Mouse (Mus musculus): ENCODE data around the gene Hspa1b.

Hspa1b gene

DNA sequence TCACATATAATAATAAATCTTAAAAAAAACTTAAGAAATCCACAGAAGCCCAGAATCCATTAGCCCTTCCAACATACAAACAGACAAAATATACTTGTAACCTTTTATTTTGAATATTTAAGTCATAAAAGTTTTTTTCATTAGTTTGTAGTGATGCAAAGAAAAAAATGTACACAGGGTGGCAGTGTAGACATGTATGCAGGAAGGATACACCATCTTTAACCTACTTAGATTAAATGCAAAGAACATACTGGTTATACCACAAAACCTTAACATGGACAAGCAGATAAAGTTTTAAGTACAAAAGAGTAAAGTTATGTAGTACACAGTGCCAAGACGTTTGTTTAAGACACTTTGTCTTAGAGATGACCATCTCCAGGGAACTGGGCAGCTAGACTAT lies 2.7 kb downstream of the Hspa1b start:
- CTCF ChIA-PET: interaction anchor here (0.5 kb wide), 1 partner anchor 180 kb away, joined by 4 read pairs; no protein-coding TSS in a partner anchor

DNA sequence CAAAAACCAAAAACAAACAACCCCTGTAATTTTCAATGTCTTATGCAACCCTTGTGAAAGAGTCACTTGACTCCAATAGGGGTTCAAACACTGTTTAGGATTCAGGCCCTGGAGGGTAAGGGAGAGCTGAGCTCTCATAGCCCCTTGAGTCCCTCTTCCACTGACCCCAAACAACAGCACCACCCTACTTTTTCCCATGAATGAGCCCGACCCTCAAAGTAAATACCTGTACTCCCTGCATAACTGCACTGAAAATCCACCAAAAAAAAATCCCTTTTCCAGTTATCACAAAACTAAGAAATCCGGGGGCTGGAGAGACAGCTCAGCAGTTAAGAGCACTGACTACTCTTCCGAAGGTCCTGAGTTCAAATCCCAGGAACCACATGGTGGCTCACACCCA lies 3.2 kb downstream of the Hspa1b start:
- CTCF ChIA-PET: no interaction called here

DNA sequence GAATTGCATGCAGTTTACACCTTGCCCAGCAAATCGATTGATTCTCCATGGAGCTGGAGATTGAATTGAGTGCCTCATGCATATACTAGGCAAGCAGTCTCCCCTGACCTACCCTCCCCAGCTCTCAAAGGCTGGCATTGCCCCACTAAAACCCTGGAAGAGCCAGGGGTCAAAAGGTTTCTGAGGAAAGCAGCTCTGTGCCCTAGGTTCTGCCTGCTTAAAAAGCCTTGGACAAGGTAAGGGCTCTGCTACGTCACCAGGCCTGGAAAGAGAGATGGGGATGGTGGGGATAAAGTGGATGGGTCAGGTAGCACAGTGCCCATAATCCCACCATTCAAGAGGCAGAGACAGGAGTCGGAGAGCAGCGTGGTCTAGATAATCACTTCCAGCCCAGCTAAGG lies 4.2 kb downstream of the Hspa1b start:
- CTCF ChIA-PET: no interaction called here

DNA sequence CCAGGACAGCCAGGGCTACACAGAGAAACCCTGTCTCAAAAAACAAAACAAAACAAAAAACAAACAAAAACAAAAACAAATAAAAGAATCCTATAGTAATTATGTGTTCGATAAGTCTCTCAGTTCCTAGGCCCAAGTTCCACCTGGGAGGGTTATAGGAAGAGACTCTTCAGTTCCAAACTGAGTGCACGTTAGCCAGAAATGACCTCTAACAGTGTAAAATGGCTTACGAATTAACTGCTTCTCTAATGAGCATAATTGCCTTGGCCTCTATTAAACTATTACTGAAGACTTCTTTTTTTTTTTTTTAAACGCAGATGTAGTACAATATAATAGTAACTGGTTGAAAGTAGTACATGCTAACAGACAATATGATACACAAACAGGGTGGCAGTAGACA lies 5.1 kb downstream of the Hspa1b start:
- CTCF ChIA-PET: no interaction called here

DNA sequence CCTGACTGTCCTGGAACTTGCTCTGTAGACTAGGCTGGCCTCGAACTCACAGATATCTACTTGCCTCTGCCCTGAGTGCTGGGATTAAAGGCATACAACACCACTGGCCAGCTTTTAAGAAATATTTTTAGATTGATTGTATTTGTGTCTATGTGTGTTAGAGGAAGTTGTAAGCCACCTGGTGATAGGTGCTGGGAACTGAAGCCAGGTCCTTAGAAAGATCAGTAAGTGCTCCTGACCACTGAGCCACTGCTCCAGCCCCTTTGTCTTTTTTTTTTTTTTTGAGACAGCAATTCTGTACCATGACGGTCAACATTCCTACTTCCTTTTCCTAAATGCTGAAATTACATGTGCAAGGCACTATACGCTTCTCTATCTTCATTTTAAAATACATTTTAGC lies 5.8 kb downstream of the Hspa1b start:
- CTCF ChIA-PET: no interaction called here

DNA sequence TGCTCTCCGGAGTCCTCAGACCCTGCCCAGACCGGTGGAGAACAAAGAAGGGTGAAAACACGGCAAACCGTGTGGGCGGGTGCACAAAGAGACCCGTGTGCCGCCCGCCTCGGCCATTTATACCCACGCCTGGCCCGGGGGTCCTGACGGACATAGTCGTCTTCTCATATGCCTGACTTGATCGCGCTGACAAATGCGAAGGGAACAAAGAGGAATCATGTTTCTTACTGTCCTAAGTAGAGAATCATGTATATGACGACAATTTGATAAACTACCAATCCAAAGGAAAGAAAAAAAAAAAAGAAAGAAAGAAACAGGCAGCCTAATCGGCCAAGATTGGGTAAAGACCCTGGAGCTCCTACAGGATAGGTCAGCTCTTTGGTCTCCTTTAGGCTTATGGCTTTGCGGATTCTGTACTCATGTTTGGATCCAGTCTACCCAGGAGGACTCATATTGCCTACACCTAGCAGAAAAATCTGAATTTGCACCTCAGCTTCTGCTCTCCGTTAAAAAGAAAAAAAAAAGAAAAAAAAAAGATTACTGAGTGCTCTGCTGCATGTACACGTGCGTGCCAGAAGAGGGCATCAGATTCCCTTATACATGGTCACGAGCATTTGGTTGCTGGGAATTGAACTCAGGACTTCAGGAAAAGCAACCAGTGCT lies 6.5 kb downstream of the Hspa1b start:
- CTCF ChIA-PET: interaction anchor here (0.6 to 0.7 kb wide), 2 partner anchors 41 to 305 kb away, joined by 3 read pairs; no protein-coding TSS in a partner anchor

DNA sequence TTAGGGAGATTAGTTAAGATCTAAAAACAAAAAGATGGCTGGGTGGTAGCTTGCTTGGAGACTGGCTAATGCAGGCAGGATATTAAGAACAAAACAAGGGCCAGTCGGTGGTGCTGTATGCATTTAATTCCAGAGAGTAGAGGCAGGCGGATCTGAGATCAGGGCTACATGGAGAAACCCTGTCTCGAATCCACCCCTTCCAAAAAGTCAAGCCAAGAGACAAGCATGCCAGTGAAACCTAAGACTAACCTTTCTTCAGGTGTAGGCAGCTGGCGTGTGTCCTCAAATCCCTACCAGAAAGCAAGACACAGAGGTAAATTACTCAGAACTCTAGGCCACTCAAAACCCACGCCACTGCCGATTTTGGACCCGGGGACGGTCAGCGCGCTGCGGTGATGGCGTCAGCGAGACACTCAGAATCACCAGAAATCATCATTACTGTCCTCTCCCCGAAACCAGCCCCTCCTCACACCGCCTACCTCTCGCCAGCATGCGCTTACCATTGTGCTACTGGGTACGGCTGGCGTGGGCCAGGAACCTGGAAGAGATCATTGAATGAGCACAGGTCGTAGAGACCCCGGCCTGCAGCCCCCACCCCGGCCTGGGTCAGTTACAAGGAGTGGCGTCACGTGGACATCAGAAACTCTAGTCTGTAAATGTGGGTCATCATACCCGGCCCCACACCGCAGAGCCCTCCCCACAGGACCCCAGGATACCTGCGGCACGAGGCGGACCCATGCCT lies 7.2 kb downstream of the Hspa1b start:
- CTCF ChIA-PET: interaction anchor here (0.6 to 0.7 kb wide), 2 partner anchors 42 to 306 kb away, joined by 3 read pairs; no protein-coding TSS in a partner anchor

DNA sequence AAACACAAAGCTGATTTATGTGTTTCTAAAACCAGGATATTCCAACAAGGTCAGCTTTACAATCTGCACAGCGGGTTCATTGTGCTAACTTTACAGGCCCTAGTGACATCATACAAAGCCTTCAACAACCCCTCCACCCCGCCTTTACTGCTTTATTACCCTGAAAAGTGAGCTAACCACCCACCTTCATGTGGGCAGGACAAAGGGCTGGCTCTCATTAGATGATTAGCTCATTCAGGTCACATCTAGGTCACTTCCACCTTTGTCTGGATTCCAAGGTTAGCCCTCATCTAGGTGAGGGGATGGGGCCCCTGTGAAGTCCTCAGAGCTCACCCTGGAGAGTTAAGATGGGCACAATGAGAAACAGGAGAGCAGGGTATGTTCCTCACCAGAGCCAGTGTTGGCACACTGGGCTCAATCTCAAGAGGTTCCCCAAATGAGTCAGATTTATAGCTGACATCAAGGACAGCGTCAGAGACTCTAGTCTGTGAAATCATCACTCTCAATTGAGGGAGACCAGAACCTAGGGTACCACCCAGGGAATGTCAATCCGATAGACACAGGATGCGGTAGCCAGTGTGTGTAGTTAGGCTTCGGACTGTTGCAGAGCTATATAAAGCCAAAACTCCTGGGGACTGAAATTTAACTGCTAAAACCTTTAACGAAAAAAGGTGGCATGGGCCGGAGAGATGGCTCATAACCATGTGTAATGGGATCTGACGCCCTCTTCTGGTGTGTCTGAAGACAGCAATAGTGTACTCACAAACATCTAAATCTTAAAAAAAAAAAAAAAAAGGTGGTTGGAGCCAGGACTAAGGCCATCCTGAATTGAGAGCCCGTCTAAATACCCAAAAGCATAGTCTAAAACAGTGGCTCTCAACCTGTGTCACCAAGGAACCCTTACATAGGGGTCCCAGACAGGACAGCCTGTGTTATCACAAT lies 8.3 kb downstream of the Hspa1b start:
- CTCF ChIA-PET: no interaction called here

DNA sequence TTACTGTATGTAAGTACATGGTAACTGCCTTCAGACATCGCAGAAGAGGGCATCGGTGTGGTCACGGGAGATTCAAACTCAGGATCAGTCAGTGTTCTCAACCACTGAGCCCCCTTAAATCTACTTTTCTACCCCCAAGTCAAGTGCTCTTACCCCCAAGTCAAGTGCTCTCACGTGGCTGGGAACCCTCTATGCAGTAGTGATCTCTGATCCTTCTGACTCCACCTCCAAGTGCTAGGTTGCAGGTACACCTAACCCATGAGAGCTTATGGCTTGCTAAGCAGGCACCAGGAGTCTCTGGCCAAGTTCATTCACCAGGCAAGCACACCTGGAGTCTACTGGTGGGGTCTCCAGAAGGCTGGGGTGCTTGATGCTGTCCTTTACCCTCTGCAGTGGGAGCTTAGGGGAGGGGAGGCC lies 9.5 kb downstream of the Hspa1b start:
- CTCF ChIA-PET: no interaction called here

DNA sequence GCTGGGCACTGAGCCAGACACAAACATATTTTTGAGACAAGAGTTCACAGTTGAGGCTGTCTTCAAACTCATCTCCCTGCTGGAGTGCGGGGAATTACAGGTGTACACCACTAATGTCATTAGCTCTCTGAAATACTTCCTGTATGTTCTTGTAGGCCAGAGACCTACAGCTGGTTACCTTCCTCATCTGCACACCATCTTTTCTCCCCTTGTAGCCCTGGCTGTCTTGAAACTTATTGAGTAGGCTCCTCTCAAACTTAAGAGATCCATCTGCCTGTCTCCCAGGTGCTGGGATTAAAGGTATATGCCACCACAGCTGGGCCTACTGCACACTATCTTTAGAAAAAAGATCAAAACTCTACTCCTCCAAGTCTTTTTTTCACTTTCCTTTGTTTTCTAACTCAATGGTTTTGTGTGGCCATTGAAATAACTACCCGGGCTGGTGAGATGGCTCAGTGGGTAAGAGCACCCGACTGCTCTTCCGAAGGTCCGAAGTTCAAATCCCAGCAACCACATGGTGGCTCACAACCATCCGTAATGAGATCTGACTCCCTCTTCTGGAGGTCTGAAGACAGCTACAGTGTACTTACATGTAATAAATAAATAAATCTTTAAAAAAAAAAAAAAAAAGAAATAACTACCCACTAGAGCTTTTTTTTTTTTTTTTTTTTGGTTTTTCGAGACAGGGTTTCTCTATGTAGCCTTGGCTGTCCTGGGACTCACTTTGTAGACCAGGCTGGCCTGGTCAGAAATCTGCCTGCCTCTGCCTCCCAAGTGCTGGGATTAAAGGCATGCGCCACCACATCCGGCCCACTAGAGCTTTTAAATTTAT lies 10.1 kb downstream of the Hspa1b start:
- CTCF ChIA-PET: interaction anchor here (0.6 to 0.8 kb wide), 3 partner anchors 140 to 222 kb away, joined by 3 to 11 read pairs (median 3); no protein-coding TSS in a partner anchor

DNA sequence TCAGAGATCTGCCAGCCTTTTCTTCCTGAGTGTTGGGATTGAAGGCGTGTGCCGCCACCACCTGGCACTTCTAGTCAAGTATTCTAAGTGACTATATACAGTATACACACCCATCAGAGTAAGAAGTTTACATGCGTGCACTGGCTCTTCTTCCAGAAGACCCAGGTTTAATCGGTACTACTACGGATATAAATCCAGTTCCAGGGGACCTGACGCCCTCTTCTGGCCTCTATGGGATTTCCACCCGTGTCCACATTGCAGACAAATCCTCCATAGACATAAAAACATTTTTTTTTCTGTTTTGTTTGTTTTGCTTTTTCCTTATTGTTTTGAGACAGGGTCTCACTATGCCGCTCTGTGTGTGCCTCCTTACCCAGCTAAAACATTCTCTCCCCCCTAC lies 11.4 kb downstream of the Hspa1b start:
- CTCF ChIA-PET: interaction anchor here (0.6 to 1.0 kb wide), 3 partner anchors 17 to 48 kb away, joined by 3 to 18 read pairs (median 3); partner anchors contain the start of gene Neu1

DNA sequence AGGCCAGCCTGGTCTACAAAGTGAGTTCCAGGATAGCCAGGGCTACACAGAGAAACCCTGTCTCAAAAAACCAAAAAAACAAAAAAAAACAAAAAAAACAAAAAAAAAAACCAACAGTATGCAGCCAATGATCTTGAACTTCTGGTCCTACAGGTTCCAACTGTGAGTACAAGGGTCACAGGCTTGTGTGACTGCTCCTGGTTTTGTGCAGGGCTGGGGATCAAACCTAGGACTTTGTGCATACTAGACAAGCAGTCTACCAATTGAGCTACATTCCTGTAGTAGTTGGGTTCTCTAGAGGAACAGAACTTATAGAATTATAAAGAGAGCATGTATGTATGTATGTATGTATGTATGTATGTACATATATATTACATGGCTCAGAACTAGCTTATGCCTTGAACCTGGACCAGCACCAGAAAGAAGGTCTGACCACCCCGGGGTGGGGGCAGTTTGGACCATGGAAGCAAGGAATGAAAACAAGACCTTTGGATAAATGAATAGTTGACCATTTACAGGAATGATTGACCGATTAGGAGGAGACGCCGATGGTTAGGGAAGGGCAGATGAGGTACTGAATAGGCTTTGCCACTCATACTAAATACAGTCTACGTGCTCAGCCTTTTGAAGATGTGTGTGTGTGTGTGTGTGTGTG lies 12.4 kb downstream of the Hspa1b start:
- CTCF ChIA-PET: interaction anchor here (0.6 kb wide), 1 partner anchor 11 kb away, joined by 7 read pairs; no protein-coding TSS in a partner anchor

DNA sequence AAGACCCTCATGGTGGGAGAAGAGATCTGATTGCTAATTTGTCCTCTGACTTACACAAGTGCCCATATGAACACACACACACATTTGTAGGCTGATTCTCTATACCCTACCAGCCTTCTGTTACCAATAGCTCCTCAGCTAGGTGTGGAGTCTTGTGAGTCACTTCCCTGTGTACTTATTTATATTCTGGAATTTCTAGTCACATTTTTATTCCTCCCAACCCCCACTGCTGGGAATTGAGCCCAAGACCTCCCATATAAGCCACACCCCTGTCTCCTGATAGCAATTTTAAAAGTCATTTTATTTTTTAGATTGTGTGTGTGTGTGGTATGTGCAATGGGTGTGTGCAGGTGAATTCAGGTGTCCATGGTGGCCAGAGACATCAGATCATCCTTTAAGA lies 14.7 kb downstream of the Hspa1b start:
- CTCF ChIA-PET: no interaction called here

DNA sequence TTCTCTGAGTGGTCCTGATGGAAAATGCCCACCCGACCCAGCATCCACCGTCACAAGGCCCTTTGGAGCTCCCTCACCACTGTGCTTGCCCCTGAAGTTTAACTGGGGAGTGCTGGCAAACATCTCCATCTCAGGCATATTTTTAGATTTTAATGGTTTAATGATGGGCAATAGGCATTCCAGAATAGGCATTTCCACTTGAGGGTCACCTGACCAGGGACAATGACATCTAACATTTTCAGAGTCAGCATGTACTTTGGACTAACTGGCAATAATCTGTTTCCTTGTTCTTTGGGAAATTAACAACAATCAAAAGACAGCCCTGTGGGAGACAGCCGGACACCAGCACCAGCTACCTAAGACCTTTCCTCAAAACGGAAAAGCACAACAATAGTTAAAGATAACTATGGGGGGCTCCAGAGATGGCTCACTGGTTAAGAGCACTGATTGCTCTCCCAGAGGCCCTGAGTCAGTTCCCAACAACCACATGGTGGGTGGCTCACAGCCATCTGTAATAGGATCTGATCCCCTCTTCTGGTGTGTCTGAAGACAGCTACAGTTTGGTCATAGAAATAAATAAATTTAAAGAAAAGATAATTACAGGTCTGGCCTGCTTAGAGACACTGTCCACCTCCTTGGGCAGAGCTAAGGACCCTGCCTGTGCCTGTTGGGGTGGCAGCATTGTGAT lies 15.8 kb downstream of the Hspa1b start:
- CTCF ChIA-PET: interaction anchor here (0.6 to 0.8 kb wide), 2 partner anchors 32 to 117 kb away, joined by 3 to 5 read pairs; no protein-coding TSS in a partner anchor

DNA sequence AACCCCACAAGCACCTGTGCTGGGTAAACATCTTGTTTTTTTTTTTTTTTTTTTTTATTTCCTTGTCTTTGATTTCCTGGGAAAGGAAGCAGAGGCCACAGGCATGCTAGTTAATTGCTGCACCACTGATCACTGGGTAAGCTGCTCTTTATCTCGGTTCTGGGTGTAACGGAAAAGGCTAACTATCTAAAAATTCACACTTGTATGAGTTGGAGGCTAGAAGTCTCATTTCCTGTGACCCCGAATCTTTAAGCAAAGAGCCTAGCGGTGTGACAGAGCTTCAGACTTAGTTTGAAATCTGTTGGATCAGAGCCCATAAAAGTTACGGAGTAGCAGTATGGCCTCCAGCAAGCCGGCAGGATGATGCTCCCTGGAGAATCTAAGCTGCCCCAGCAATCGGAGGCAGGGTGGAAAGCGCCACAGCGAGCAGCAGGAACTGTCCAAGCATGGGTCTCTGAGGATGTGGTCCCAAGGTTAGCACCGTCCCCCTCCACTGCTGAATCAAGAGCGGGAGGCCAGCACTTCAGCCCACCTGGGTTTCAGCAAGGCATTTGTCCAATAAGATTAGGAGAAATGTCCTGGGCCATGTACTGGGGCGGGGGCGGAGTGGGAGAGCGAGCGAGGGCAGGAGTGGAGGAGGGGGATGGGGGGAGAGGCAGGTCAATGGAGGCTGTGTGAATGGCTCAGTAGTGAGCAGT lies 17.5 kb downstream of the Hspa1b start:
- CTCF ChIA-PET: interaction anchor here (0.7 kb wide), 1 partner anchor 51 kb away, joined by 7 read pairs; no protein-coding TSS in a partner anchor

DNA sequence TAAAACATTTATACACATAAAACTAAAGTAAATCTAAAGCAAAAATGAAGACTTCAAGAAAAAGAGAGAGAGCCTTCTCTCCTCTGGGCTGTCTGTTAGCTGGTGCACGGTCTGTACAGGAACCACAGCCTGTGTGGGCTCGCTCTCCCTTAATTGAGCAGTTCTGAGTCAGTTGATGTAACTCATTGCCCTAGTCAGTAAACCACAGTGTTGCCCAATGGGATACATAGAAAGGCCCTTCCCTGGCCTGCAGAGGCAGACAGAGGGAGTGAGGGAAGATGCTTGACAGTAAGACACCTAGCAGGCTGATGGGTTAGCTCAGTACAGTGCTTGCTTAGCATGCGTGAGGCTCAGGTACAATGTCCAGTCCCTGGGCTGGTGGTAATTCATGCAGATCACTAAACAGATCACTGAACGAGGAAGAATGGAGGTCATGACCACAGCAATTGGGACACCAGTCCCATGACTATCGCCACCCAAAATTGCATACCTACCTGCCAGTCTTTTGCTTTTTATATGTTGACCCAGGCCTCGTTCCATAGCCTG lies 21.0 kb downstream of the Hspa1b start:
- CTCF ChIA-PET: no interaction called here

DNA sequence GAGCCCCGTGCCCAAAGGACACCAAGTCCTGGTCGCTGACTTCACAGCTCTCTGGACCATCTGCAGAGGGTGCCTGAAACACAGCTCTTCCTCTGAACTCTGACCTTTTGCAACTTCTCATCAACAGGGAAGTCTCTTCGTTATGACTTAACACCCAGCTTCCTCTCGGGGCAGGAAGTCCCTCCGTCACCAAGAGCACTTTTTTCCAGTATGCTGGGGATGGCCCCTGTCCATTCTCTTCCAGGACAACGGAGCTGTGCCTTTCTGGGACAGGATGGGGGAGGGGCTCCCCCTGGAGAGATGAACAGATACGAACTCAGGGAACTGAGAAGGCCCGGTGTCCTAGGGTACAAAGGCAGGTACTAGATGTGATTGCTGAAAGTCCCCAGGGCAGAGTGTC lies 24.2 kb downstream of the Hspa1b start:
- CTCF ChIA-PET: no interaction called here

DNA sequence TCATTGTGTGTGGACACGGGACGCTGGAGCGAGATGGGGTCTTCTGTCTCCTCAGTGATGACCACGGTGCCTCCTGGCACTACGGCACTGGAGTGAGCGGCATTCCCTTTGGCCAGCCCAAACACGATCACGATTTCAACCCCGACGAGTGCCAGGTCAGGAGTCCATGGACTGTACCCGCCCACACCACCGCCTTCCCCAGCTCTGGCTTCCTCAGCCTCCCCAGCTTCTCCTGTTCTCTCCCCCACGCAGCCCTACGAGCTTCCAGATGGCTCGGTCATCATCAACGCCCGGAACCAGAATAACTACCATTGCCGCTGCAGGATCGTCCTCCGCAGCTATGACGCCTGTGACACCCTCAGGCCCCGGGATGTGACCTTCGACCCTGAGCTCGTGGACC lies 25.0 kb downstream of the Hspa1b start:
- CTCF ChIA-PET: no interaction called here

DNA sequence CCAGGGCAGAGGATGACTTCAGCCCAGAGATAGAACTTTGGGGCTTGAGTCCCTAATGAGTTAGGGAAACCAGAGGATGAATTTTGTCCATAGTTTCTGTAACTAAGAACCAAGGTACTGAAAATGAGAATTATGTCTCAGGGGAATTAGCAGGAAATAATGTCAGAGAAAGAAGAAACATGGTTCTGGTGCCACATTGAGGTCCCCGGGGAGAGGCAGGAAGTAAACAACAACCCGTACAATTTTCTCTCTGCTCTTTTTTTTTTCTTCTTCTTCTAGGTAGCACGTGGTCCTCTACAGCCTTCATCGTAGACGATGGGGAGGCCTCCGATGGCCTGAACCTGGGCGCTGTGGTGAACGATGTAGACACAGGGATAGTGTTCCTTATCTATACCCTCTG lies 26.8 kb downstream of the Hspa1b start:
- CTCF ChIA-PET: no interaction called here

Measured in spleen, embryonic (tissue).